Mouse (Mus musculus): Measurements from ENCODE around the gene Timd4.

Timd4 gene

GRCm38 (mm10) chr11:46810511-46810910, at the start of gene Timd4:
TSS of gene Timd4 (plus strand) at chr11:46810800.
- no peak for DNase-seq (ENCODE audit: low spot score)

DNA sequence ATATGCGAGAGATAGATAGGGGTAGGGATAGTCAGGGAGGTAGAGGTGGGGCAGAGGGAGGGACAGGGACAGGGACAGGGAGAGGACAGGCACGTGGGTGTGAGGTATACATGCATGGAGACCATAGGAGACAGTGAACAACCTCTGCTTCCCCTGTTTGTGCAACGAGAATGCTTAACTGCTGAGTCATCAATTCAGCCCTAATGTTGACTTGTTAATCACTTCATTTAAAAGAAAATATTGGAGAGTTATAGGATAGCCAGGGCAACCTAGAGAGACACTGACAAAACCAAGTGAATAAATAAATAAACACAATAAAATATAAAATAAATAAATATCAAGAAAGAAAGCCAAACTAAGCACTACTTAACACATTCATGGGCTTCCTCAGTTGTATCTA, 33.7 kb upstream of the Timd4 start:
- DNase-seq (ENCODE audit: low spot score) = no peak

GRCm38 (mm10) chr11:46779811-46780210, 30.8 kb upstream of the Timd4 start:
- no peak for DNase-seq (ENCODE audit: low spot score)

GRCm38 (mm10) chr11:46804440-46804839, 6.2 kb upstream of the Timd4 start:
- no peak for DNase-seq (ENCODE audit: low spot score)

DNA sequence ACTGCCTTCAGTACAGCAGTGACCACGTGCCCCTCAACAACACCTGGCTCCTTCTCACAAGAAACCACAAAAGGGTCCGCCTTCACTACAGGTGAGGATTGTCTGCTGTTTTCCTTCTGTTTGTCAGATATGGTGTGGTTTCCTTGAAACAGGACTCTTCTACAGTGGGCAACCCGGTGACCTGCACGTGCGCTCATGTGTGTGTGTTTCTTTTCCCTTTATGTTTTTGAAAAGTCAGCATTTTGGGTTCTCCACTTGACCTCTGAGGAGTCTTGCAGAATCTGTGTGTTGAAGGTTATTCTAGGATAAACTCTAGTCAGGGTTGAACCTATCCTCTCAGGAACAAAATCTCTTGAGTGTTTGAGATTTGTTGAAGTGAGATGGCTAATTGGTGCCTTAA, 7.1 kb downstream of the Timd4 start:
- DNase-seq (ENCODE audit: low spot score) = no peak

DNA sequence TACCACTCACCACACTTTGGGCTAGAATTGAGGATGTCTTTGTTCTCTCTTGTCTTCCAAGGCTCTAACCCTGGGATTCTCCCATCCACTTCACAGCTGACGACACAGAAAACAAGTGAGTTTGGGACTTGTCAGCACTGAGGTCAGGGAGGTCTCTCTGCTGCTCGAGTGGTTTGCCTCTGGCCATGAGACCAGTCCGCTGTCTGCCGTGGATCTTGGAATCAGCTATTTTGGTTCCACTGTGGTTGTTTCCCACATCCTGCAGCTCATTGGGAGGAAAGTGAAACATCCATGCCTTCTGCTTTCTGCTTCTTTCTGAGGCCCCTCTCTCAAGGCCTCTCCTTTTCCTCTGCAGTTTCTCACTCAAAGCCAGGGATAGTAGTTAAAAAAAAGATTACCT, 9.3 kb downstream of the Timd4 start:
- no peak for DNase-seq (ENCODE audit: low spot score)

GRCm38 (mm10) chr11:46830348-46830747, 19.7 kb downstream of the Timd4 start:
- no peak for DNase-seq (ENCODE audit: low spot score)

- no peak for DNase-seq (ENCODE audit: low spot score)
Observed at GRCm38 (mm10) chr11:46835080-46835479, 24.5 kb downstream of the Timd4 start.

GRCm38 (mm10) chr11:46842015-46842726, 31.6 kb downstream of the Timd4 start:
- no peak for DNase-seq (ENCODE audit: low spot score)

GRCm38 (mm10) chr11:46846661-46847060, 36.1 kb downstream of the Timd4 start:
- DNase-seq (ENCODE audit: low spot score) = no peak

GRCm38 (mm10) chr11:46847827-46848220, 37.2 kb downstream of the Timd4 start:
- no peak for DNase-seq (ENCODE audit: low spot score)

DNA sequence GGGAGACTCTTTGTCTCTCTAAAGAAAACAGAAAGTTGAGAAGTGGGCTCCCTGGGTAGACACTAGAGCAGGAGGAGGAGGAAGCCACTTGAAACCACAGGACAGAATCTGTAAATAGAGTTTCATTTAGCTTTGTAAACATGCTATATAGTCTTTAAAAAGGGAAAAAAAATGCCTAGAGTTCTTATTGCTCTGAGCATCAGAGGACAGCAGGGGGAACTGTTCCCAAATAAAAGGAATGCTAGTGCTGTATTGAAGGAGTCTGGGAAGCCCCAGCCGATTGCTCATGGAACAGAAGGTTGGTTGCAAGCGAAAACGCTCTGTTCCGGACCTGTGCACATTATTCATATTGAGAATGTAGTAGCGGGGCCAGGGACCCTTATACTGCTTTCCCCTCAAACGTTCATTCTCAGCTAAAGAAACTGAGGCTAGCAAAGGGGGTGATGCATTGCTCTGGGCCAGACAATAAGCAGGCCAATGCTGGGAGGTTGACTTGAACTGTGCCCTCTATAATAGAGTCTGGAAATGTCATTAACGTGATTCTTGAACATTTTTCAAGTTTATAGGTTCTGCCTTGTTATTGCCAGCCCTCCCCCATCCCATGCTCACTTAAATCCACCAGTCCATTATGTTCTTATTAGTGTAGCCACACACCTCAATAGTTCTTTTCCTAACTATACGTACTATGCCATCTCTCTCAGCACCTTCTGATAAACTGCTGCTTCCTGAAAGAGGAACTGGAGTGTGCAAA, 37.8 kb downstream of the Timd4 start:
- DNase-seq (ENCODE audit: low spot score) = no peak

DNA sequence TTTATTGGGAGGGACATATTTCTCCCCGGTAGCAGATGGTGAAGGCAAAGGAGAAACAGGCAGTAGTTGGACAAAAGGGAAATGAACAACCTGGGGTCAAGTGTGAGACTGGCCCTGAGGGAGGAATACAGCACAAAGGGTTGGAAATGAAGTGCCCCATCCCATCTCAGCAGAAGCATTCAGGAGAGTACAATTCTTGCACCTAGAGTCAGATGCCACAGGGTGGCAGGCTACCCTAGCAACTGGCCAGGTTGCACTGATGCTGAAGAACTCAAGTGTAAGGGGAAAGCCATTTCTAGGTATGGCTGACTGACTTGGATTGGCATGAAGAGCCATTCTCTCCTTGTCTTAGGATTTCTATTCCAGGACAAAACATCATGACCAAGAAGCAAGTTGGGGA, 54.2 kb downstream of the Timd4 start:
- no peak for DNase-seq (ENCODE audit: low spot score)

- DNase-seq (ENCODE audit: low spot score) = no peak
Observed at GRCm38 (mm10) chr11:46868594-46868993, 58.0 kb downstream of the Timd4 start.

DNA sequence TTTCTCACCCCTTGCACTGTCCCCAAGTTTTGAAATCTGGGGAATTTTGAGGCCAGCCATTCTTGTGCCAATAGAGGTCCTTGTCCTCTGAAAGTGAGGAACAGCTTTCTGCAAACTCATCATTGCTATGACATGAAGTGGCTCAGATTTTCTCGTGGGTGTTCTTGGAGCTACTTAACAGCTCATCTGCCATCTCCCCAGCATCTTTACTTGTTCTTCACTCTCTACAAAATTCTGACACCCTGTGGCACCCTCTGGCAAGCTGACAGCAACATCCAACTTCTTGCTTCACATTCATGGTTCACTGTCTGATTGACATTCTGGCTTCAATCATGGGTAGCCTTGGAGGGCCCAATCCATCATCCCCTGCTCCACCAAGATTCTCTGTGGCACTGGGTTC, 65.2 kb downstream of the Timd4 start:
- DNase-seq (ENCODE audit: low spot score) = no peak

GRCm38 (mm10) chr11:46882456-46882855, 71.9 kb downstream of the Timd4 start:
- no peak for DNase-seq (ENCODE audit: low spot score)

DNA sequence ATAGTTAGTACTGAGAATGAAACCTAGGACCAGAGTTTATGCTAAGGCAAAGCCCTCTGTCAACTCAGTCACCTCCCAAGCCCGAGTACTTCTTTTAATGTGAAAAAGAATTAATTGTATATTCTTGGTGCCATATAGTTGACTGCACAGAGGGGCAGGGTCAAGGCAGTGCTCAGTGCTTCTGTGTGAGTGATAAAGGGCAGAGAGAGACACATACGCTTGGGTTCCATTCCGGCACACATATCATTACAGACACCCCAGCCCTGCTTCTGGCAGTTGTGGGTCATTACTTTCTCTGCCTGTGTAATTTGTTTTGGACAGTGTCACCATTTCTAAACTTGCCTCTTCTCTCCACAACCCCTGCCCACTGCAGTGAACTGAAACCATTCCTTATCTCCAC, 78.5 kb downstream of the Timd4 start:
- DNase-seq (ENCODE audit: low spot score) = no peak
